Mouse (Mus musculus): ENCODE data around the gene Cxcl17.

- TF ChIP-seq POLR2A (IDR thresholded peaks at IDR 0.05; ENCODE audit: low read depth, low read length), result no peak
- no peak for TF ChIP-seq CTCF (IDR thresholded peaks at IDR 0.05; ENCODE audit: borderline replicate concordance, insufficient read depth, low read length)
Measured at GRCm38 (mm10) chr7:25390986-25391385, 21.7 kb downstream of the Cxcl17 start.

Measured in embryonic fibroblast, embryonic 13.5 days (primary cell).